Mouse (Mus musculus): ENCODE results near the gene P3h3.
"Not testable (repeated sequence)": the region's sequence is repeated elsewhere in the genome, so short reads cannot be mapped to it uniquely, and the experiment has no call there.

The P3h3 gene

DNA sequence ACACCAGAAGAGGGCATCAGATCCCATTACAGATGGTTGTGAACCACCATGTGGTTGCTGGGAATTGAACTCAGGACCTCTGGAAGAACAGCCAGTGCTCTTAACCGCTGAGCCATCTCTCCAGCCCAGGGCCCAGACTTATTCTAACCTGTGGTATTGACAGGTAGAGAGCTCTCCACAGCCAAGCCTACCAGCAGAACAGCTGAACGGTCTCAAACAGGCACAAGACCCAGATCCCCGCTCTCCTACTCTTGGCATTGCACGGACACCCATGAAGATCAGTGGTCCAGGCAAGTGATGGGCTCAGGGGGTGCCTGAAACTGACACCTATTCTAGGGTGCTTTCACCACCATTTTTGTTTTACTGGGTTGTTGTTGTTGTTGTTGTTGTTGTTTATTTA, 26.4 kb downstream of the P3h3 start:
- DNase-seq (ENCODE audit: low spot score), result not testable (repeated sequence)

- DNase-seq (ENCODE audit: low spot score), result peak; percentile 97
Observed at GRCm38 (mm10) chr6:124829799-124830700, 27.5 kb downstream of the P3h3 start.

- DNase-seq (ENCODE audit: low spot score), result peak; percentile 100
Observed at GRCm38 (mm10) chr6:124828868-124829798, 28.4 kb downstream of the P3h3 start, which contains the start of the genes Usp5 and Cdca3. TSS of gene Usp5 (minus strand) at chr6:124829484. TSS of gene Cdca3 (plus strand) at chr6:124829547.

DNA sequence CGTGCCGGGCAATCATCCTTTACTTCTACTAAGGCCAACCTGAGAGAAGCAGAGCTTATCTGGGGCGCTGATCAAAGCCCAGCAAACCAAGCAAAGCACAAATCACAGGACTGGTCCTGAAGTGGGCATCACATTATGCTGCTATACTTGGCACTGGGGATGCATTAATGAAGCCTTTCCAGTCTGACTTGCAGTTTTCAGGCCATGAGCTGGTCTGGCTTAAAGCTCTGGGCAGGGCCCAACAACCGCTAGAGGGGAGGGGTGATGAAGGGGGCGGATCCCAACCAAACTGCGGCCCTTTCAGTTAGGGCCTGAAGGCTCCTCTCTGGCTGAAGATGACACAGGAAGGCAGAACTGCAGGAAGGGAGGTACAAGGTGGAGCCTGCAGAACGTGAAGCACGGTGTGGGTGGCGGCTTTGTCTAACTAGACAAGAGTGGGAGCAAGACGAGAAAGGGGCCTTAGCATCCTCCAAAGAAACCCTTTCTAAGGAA, 29.4 kb downstream of the P3h3 start:
- peak; percentile 48 for DNase-seq (ENCODE audit: low spot score)

GRCm38 (mm10) chr6:124822049-124822448, 35.5 kb downstream of the P3h3 start:
- DNase-seq (ENCODE audit: low spot score), result no peak

GRCm38 (mm10) chr6:124820891-124821290, 36.7 kb downstream of the P3h3 start:
- no peak for DNase-seq (ENCODE audit: low spot score)

- DNase-seq (ENCODE audit: low spot score), result no peak
Observed at GRCm38 (mm10) chr6:124817971-124818370, 39.6 kb downstream of the P3h3 start.

GRCm38 (mm10) chr6:124817563-124817962, 40.0 kb downstream of the P3h3 start:
- DNase-seq (ENCODE audit: low spot score), result no peak

GRCm38 (mm10) chr6:124817125-124817524, 40.4 kb downstream of the P3h3 start:
- DNase-seq (ENCODE audit: low spot score), result no peak

DNA sequence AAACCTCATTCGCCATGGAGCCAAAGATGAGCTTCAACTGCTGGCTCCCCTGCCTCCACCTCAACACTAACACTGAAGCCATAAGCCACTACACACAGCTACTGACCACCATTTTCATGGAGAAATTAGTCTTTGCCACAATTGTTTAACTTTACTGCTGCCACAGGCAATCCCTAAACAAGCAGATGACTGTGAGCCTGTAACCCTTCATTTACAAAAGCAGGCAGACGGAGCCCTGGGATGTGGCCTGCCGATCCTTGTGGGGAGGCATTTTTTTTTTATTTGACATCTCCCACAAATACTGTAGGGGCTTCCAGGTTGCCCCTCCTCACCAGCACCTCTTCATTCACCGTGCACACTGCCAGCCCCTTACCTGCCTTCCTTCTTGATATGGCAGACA, 40.9 kb downstream of the P3h3 start:
- DNase-seq (ENCODE audit: low spot score), result no peak

- no peak for DNase-seq (ENCODE audit: low spot score)
Observed at GRCm38 (mm10) chr6:124814858-124815774, 42.4 kb downstream of the P3h3 start.

- no peak for DNase-seq (ENCODE audit: low spot score)
Observed at GRCm38 (mm10) chr6:124814448-124814847, 43.1 kb downstream of the P3h3 start.

DNA sequence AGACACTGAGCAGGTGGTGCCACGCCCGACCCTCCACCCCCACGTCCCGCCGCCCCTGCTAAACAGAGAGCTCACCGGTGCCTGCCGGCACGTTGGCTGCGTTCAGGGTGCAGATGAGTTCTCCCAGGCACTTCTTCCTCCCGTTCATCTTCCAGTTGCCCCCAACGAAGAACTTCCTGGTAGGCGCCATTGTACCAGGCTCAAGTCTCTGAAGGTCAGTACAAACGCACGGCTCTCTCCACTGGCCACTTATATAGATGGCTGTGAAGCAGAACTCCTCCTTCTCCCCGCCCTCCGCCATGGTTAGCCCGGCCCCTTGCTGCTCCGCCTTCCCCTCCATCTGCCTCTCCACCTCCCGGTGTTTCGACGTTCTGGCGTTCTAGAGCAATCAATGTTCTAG, 43.6 kb downstream of the P3h3 start, which contains the start of gene Tpi1:
Gene Tpi1, minus strand, starts transcription at position 364 of the 400 bp plus-strand sequence.
- DNase-seq (ENCODE audit: low spot score), result peak; percentile 96

GRCm38 (mm10) chr6:124813496-124813895, 44.1 kb downstream of the P3h3 start:
- peak; percentile 90 for DNase-seq (ENCODE audit: low spot score)

GRCm38 (mm10) chr6:124812848-124813247, 44.7 kb downstream of the P3h3 start:
- no peak for DNase-seq (ENCODE audit: low spot score)

DNA sequence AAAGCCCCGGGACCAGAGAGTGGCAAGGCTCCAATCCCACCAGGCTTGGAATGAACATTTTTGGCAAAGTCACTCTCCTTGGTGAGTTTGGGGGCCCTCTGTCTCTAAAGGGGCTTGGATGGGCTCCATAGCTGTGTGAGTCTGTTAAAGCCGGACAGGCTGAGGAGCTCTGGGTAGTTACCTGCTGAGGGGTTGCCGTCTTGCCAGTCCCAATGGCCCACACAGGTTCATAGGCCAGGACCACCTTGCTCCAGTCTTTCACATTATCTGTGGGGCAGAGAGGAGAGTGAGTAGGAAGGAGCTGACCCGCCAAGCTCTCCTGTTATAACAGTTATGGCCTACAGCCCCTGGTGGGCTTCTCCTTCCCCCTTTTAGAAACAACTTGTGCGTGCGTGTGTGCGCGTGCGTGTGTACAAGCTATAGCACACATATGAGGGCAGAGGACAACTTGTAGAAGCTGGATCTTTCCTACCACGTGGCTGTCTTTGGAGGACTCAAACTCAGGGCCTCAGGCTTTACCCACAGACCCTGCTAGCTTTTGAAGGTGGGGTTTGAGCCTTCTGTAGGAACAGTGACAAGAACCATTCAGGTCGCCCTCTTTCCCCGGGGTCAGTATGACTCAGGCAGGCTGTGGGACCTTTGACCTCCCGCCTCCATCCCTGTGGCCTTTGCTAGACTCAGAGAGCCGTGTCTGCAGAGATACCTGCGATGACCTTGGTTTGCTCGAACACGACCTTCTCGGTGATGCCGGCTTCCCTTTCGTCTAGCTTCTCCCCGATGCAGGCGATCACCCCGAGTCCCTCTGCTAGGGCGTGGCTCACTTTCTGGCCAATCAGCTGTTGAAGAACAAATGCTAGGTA, 45.6 kb downstream of the P3h3 start:
- DNase-seq (ENCODE audit: low spot score), result no peak

DNA sequence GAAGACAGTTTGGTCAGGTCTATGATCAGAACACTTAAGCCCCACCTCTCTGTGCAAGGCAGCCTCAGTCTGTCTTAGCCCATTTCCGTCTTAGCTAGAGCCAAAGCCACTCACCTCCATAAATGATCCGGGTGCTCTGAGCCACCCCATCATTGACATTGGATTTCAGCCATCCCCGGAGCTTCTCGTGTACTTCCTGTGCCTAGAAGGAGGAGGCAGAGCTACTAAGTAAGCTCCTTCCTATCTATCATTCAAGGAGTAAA, 46.2 kb downstream of the P3h3 start:
- no peak for DNase-seq (ENCODE audit: low spot score)

GRCm38 (mm10) chr6:124810566-124811402, 46.8 kb downstream of the P3h3 start:
- not testable (repeated sequence) for DNase-seq (ENCODE audit: low spot score)

DNA sequence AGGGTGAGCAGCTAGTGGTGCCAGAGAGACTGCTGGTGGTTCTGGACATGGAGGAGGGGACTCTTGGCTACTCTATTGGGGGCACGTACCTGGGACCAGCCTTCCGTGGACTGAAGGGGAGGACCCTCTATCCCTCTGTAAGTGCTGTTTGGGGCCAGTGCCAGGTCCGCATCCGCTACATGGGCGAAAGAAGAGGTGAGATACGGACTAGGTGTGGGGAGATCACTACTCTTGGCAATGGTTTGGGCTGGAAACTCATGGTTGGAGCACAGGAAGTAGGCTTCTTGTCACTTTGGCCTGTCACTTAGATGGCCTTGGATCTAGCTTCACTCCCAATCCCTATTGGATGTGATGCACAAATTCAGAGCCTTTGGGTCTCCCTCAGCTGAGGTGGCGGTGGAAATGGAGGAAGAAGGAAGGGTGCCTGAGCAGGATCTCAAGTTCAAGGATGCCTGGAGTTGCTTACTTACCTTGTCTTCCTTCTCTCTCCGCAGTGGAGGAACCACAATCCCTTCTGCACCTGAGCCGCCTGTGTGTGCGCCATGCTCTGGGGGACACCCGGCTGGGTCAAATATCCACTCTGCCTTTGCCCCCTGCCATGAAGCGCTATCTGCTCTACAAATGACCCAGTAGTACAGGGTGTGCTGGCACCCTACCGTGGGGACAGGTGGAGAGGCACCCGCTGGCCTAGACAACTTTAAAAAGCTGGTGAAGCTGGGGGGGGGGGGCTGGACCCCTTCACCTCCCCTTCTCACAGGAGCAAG, 47.6 kb downstream of the P3h3 start:
- DNase-seq (ENCODE audit: low spot score), result no peak

All from embryo, embryonic 10 days (tissue).